Mouse (Mus musculus) heart, embryonic 16.5 days (tissue): ENCODE results near the gene Gm20388. TPM values are rescaled to one million over a fixed set of nuclear protein-coding genes. Genes with fewer than 3 reads are reported as not detected.
A peak's percentile ranks its signal among the peaks of the same experiment; 100 is the strongest.

ENCODE experiments used
- ATAC-seq: fragments of 200-750 bp; cut with Nextera tagmentation; replicated peaks from 2 replicates; pipeline ENCODE4 v1.8.0; 2017; ENCODE audit warnings: moderate number of reproducible peaks; ENCODE audit not compliant: insufficient read depth, low FRiP score; ENCODE audit errors: extremely low read depth
- H3K27ac ChIP-seq: fragments of 300-500 bp; sonication (generic); 2 replicates; pipeline ENCODE4 v1.5.1; 2014; ENCODE audit warnings: mild to moderate bottlenecking, low read length, control low read depth, moderate library complexity
- H3K27me3 ChIP-seq: fragments of 300-500 bp; sonication (generic); 2 replicates; pipeline ENCODE4 v1.6.1; 2014; ENCODE audit warnings: low read length, mixed read lengths; ENCODE audit not compliant: control insufficient read depth, insufficient read depth
- H3K36me3 ChIP-seq: fragments of 300-500 bp; sonication (generic); 2 replicates; pipeline ENCODE4 v1.6.1; 2014; ENCODE audit not compliant: control insufficient read depth, insufficient read depth
- H3K4me1 ChIP-seq: fragments of 300-500 bp; sonication (generic); 2 replicates; pipeline ENCODE4 v1.6.1; 2014; ENCODE audit warnings: low read length, mixed read lengths; ENCODE audit not compliant: control insufficient read depth, insufficient read depth
- H3K4me2 ChIP-seq: fragments of 300-500 bp; sonication (generic); 2 replicates; pipeline ENCODE4 v1.6.1; 2014; ENCODE audit warnings: low read depth, mild to moderate bottlenecking, control low read depth, low read length
- H3K4me3 ChIP-seq: fragments of 300-500 bp; sonication (generic); 2 replicates; pipeline ENCODE4 v1.5.1; 2014; ENCODE audit warnings: mild to moderate bottlenecking, control low read depth, low read length
- H3K9ac ChIP-seq: fragments of 300-500 bp; sonication (generic); 2 replicates; pipeline ENCODE4 v1.6.1; 2014; ENCODE audit warnings: low read length, control low read depth
- H3K9me3 ChIP-seq: fragments of 300-500 bp; sonication (generic); replicated peaks from 2 replicates; pipeline ENCODE4 v1.6.1; 2016; ENCODE audit warnings: low read length; ENCODE audit not compliant: control insufficient read depth
- WGBS: fragments of 180-500 bp; shearing (Covaris S2); extraction: QIAGEN DNeasy Blood & Tissue Kit; methylation state at CpG from one replicate; pipeline ENCODE4 v1.1.7; 2014; 5-methylcytosine and 5-hydroxymethylcytosine counted together
- polyA plus RNA-seq: library from polyadenylated mRNA; unstranded; fragments of >200 nt; fragmentation: Nextera tagmentation; extraction: Ambion mirVana; gene quantifications from 2 replicates; pipeline ENCODE4 v1.2.1, GENCODE M21; 2015

Gene Gm20388
- polyA plus RNA-seq, 1 experiment from 2014 or later: 4.5 TPM

DNA sequence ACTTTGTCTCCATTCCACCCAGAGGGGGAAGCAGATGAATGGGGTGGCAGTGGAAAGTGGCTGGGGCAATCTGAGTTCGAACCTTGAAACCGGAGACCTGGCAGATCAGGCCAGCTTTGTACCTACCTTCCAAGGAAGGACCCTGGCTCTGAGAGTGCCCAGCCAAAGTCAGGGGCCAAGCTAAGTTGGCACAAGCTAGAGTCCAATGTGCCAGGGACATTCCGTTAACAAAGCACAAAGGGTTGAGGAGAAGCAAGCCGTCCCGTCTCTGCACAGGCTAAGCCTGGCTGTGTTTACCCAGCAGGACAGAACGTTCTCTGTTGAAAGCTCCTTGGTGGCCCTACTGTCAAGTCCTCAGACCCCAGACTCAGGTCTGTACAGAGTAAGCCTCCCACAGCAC lies 3875.5 kb downstream of the Gm20388 start:
- no peaks in the 10 kb centered on the region for H3K36me3 ChIP-seq
- WGBS: 64% methylated on average over 6 of the region's 6 CpGs
- no peaks in the 10 kb centered on the region for H3K4me1 ChIP-seq
- H3K9me3 ChIP-seq: no peaks in the 10 kb centered on the region
- no peak overlapping the region for H3K4me3 ChIP-seq
- H3K9ac ChIP-seq: no peak overlapping the region
- H3K27ac ChIP-seq: no peak overlapping the region
- H3K4me2 ChIP-seq: no peak overlapping the region
- H3K27me3 ChIP-seq: no peaks in the 10 kb centered on the region; the same call in 1 of the 2 replicates
- ATAC-seq: no peak

DNA sequence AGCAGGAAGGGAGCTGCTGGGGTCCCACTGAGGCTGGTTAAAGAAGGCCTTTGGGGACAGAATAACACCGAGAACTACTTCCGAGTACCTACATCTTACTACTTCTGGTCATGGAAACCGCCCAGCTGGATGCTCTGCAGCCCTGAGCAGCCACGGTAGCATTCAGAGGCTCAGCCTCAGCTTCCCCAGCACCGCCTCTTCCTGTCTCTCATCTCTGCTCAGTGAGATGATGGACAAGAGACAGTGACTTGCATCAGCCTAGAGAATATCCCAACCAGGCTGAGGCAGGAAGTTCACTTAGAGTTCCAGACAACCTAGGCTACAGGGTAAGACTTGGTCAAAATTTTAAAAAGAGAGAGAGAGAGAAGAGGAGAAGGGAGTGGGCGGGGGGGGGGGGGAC lies 3876.0 kb downstream of the Gm20388 start:
- Histone ChIP-seq H3K4me2 (no peak overlapping the region), H3K4me1 (no peaks in the 10 kb centered on the region), H3K9ac (no peak overlapping the region), H3K4me3 (no peak overlapping the region), H3K27ac (no peak overlapping the region), H3K9me3 (no peaks in the 10 kb centered on the region), H3K27me3 (no peaks in the 10 kb centered on the region; the same call in 1 of the 2 replicates), H3K36me3 (no peaks in the 10 kb centered on the region)
- ATAC-seq: no peak
- 65% methylated on average over 6 of the region's 6 CpGs for WGBS

DNA sequence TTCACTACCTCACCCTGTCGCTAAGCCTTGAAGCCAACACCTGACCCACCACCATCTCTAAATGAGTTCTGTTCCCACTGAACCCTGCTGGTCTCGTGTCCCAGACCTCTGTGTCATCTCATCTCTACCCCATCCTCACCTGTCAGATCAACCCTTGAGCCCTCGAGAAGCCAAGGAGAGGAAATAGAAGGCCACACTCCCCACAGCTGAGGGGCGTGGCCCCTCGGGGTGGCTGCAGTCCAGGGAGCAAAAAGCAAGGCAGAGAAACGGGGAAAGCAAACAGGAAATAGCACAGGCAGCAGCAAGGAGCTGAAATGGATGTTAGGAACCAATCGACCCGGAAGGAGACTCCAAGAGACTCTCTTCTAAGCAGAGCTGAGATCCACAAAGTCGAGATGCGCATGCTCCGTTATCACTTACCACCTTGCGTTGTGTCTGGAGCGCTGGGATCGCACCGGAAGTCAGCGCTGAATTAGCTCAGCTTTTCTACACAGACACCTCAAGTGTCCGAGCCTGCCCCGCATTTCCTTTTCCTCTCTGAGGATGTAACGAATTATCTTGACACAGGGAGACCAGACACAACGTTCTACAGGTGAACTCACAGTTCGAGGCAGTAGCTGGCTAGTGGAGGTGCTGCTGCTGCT lies 3876.7 kb downstream of the Gm20388 start:
- Histone ChIP-seq H3K27ac (no peak overlapping the region), H3K9ac (no peak overlapping the region), H3K27me3 (no peaks in the 10 kb centered on the region; the same call in 1 of the 2 replicates), H3K4me1 (no peaks in the 10 kb centered on the region), H3K4me3 (peak overlapping the region; percentile 13; the same call in 1 of the 2 replicates), H3K9me3 (no peaks in the 10 kb centered on the region), H3K36me3 (no peaks in the 10 kb centered on the region), H3K4me2 (peak overlapping the region; percentile 50)
- 32% methylated on average over 21 of the region's 21 CpGs for WGBS
- ATAC-seq: no peak

DNA sequence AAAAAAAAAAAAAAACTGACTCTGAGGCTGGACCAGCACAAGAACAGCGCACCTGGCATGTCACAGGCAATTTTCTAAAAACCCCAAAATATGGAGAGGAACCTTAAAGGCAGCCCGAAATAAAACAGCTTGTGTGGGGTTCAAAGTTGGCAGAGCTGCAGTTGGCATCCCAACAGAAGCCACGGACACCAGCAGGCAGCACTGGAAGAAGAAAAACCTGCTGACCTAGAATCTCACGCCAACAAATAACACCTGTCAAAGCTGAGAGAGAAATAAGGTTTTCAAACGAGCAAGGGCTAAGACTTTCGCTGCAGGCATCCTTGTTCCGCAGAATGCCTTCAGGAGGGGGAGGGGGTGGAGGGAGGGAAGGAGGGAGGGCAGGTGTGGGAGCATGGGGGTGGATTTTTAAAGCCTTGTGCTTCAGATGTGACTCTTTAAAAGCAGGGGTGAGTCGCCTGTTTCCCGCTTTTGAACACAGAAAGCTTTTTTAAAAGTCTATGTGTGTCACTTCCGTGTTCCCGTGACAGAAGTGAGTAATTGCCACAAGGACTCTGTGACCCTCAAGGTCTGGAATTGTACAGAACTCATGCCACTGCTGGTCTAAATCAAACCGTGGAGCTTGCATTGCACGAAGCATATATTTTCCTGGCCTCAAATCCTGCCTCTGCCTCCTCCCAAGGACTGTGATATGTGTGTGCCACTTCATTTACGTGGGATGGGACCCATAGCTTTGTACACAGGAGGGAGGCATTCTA lies 3878.0 kb downstream of the Gm20388 start:
- H3K4me3 ChIP-seq: no peak overlapping the region
- no peaks in the 10 kb centered on the region; the same call in 1 of the 2 replicates for H3K27me3 ChIP-seq
- H3K9me3 ChIP-seq: no peaks in the 10 kb centered on the region
- no peak overlapping the region for H3K4me2 ChIP-seq
- H3K9ac ChIP-seq: no peak overlapping the region
- ATAC-seq: no peak
- no peaks in the 10 kb centered on the region for H3K36me3 ChIP-seq
- 53% methylated on average over 14 of the region's 14 CpGs for WGBS
- H3K4me1 ChIP-seq: no peaks in the 10 kb centered on the region
- no peak overlapping the region for H3K27ac ChIP-seq

DNA sequence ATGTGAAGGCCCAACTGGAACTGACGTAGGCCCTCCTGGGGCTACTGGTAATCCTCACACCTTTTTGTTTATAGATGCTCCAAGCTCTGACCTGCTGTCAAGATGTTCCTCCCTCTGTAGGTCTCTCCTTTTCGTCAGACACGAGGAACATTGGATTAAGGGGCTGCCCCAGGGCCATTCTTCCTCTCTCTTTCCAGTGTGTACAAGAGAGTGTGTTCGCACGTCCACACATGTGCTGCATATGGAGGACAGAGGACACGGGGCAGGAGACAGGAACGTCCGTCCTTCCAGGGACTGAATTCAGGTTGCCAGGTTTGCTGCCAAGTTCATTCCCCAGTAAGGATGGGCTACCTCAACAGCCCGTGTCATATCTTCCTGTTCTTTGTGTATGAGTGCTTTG lies 3878.8 kb downstream of the Gm20388 start:
- H3K4me2 ChIP-seq: no peak overlapping the region
- no peak overlapping the region for H3K27ac ChIP-seq
- H3K27me3 ChIP-seq: no peaks in the 10 kb centered on the region; the same call in 1 of the 2 replicates
- H3K4me1 ChIP-seq: no peaks in the 10 kb centered on the region
- no peaks in the 10 kb centered on the region for H3K36me3 ChIP-seq
- no peak for ATAC-seq
- H3K9ac ChIP-seq: no peak overlapping the region
- 66% methylated on average over 9 of the region's 9 CpGs for WGBS
- H3K9me3 ChIP-seq: no peaks in the 10 kb centered on the region
- H3K4me3 ChIP-seq: no peak overlapping the region

DNA sequence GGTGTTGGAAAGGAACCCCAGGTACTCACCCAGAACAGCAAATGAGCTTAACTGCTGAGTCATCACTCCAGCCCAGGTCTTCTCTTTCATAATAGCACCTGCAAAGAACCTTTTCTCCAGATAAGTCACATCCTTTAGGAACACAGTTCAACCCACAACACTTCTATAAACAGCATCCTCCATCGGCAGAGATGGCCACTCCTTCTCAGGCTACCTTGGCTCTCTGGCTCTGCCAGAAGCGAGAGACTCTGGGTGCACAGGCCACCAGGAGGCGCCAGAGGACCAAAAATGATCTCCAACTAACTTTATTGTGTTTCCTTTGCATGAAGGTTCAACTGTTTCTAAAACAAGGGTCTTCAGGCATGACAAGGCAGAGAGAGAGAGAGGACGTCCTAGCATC lies 3879.3 kb downstream of the Gm20388 start:
- no peak overlapping the region for H3K4me2 ChIP-seq
- no peak overlapping the region for H3K27ac ChIP-seq
- H3K9ac ChIP-seq: no peak overlapping the region
- no peak for ATAC-seq
- no peak overlapping the region for H3K4me3 ChIP-seq
- no peaks in the 10 kb centered on the region for H3K9me3 ChIP-seq
- no peaks in the 10 kb centered on the region; the same call in 1 of the 2 replicates for H3K27me3 ChIP-seq
- 2% methylated on average over 4 of the region's 4 CpGs for WGBS
- no peaks in the 10 kb centered on the region for H3K36me3 ChIP-seq
- no peaks in the 10 kb centered on the region for H3K4me1 ChIP-seq

DNA sequence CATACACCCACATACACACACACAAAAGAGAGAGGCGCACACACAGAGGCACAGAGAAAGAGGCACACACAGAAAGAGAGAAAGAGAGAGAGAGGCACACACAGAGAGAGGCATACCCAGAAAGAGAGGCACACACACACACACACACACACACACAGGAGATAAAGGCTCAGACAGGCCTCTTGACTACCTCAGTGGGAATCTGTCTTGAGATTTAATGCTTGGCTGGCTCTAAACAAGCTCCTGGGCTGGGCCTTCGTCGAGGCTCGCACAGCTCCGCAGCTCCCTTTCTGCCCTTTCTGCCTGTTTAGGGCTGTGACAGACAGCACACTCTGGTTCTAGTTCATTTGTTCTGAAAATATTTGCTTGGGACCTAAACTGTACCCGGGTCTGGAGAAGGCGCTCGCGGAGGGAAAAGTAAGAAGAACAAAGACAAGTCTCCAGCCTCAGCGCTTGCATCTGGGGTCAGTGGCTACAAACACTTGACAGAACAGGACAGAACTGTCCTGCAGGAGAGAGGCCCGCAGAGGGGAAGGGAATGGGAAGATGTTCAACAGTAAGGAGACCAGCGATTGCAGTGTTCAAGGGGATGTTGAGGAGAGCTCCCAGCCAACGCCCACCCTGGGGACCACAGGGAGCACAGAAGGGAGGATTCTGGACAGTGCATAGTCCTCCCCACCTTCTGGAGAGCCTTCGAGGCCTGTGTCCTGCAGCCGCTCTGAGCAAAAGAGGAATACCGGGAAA lies 3880.6 kb downstream of the Gm20388 start:
- Histone ChIP-seq H3K4me2 (no peak overlapping the region), H3K4me1 (no peaks in the 10 kb centered on the region), H3K36me3 (no peaks in the 10 kb centered on the region), H3K4me3 (no peak overlapping the region), H3K27ac (no peak overlapping the region), H3K27me3 (no peaks in the 10 kb centered on the region; the same call in 1 of the 2 replicates), H3K9me3 (no peaks in the 10 kb centered on the region), H3K9ac (no peak overlapping the region)
- WGBS: 71% methylated on average over 16 of the region's 16 CpGs
- no peak for ATAC-seq

DNA sequence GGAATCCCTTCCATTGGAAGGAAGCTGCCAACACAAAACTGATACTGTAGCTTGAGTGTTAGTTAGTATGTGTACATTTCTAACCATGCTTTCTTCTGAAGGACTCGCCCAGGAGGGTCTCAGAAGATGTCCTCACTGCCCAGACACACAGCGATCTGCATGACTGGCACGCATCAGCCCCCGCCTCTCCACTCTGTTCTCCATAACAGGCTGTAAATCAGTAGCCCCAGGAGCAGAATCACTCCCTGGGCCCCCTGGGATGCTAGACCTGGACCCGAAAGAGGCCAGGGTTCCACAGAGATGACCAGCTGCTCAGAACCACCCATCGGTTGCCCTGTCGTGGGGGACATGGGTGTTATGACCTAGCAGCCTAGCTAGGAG lies 3881.2 kb downstream of the Gm20388 start:
- Histone ChIP-seq H3K4me2 (no peak overlapping the region), H3K4me3 (no peak overlapping the region), H3K9ac (no peak overlapping the region), H3K9me3 (no peaks in the 10 kb centered on the region), H3K36me3 (no peaks in the 10 kb centered on the region), H3K27ac (no peak overlapping the region), H3K27me3 (no peaks in the 10 kb centered on the region; the same call in 1 of the 2 replicates), H3K4me1 (no peaks in the 10 kb centered on the region)
- WGBS: 80% methylated on average over 7 of the region's 7 CpGs
- no peak for ATAC-seq

DNA sequence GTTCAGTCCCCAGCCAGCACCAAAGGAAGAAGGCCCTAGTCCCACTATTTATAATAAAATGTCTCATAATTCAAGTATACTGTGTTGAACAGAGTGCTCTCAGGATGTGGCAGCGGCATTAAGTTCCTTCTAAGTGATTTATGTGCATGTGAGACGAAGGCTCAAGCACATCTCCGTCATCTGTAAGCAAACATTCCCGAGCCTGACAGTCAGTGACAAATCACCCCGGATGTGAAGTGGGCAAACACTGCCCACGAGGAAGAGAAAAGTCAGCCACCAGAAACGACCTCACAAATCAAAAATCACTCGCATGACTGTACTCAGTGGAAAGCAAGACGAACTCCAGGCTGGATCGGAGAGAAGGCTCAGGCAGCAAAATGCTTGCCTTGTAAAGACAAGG lies 3883.3 kb downstream of the Gm20388 start:
- 47% methylated on average over 10 of the region's 10 CpGs for WGBS
- no peak for ATAC-seq

More for the DNA sequence above, 3883.3 kb downstream of the Gm20388 start:
- H3K27ac ChIP-seq: no peak overlapping the region
- H3K4me2 ChIP-seq: no peak overlapping the region
- no peaks in the 10 kb centered on the region for H3K36me3 ChIP-seq
- H3K9ac ChIP-seq: no peak overlapping the region
- H3K9me3 ChIP-seq: no peaks in the 10 kb centered on the region
- H3K4me1 ChIP-seq: no peaks in the 10 kb centered on the region
- no peak overlapping the region for H3K4me3 ChIP-seq
- no peaks in the 10 kb centered on the region for H3K27me3 ChIP-seq
